Mouse (Mus musculus): ENCODE results near the gene Pim3.

DNA sequence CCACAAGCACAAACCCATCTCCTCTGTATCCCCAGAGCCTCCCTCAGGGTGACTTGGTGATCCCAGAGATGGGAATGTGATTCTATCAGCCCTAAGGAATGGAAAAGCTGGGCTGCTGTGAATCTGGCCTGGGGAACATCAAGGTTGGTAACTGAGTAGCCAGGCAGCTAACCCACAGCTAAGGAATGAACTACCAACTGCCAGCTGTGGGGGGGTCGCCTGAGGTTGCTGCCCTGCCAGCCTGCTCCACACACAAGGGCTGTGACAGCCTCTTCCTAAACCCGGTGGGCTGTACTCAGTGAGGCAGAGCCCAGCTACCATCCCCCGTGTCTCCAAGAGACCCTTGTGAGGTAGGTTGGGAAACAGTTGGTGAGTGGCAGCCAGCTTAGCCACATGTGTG lies 10.9 kb upstream of the Pim3 start:
- TF ChIP-seq CTCF (conservative IDR thresholded peaks at IDR 0.05; ENCODE audit: insufficient read depth, insufficient read length, low read depth, low read length) (no peak), POLR2A (IDR thresholded peaks at IDR 0.05; ENCODE audit: low read depth, low read length) (no peak)
